Mouse (Mus musculus): ENCODE data around the gene Ugt1a1.
"Not testable (repeated sequence)": the region's sequence is repeated elsewhere in the genome, so short reads cannot be mapped to it uniquely, and the experiment has no call there.

The Ugt1a1 gene

GRCm38 (mm10) chr1:88211812-88212211 lies at the start of gene Ugt1a1:
Gene Ugt1a1, plus strand, starts transcription at chr1:88211959.
- no peak for DNase-seq (ENCODE audit: low spot score)

- DNase-seq (ENCODE audit: low spot score), result no peak
These were observed 46.0 kb upstream of the Ugt1a1 start, which contains the start of gene Ugt1a5 for GRCm38 (mm10) chr1:88165711-88166110. Gene Ugt1a5, plus strand, starts transcription at chr1:88166012.

GRCm38 (mm10) chr1:88172190-88172589 lies 39.6 kb upstream of the Ugt1a1 start:
- DNase-seq (ENCODE audit: low spot score), result not testable (repeated sequence)

DNA sequence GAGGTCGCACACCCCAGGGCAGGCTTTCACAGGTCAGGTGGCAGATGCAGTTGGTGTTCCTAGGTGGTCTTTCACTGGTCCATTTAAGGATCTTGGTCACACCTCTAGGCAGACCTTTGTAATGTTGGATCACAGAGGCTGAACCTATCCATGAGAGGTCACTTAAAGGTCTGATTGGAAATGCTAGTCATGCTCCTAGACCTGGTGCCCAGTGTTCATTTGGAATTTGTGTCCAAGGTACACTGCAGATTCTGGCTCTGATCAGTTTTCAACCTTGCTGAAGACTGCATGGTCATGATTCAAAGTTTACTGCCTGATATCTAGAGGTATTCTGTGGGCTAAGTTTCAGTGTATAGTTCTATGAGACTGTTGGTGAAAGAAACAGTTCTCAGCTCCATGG lies 32.1 kb upstream of the Ugt1a1 start:
- no peak for DNase-seq (ENCODE audit: low spot score)

GRCm38 (mm10) chr1:88186325-88186935 lies 25.3 kb upstream of the Ugt1a1 start:
- DNase-seq (ENCODE audit: low spot score), result no peak

- no peak for DNase-seq (ENCODE audit: low spot score)
These were observed 19.6 kb upstream of the Ugt1a1 start for GRCm38 (mm10) chr1:88192136-88192535.

- DNase-seq (ENCODE audit: low spot score), result no peak
These were observed 16.1 kb upstream of the Ugt1a1 start for GRCm38 (mm10) chr1:88195687-88196086.

GRCm38 (mm10) chr1:88197443-88197842 lies 14.3 kb upstream of the Ugt1a1 start:
- DNase-seq (ENCODE audit: low spot score), result no peak

GRCm38 (mm10) chr1:88199996-88200395 lies 11.8 kb upstream of the Ugt1a1 start:
- no peak for DNase-seq (ENCODE audit: low spot score)

GRCm38 (mm10) chr1:88200456-88200855 lies 11.3 kb upstream of the Ugt1a1 start, which contains the start of gene Ugt1a2:
Gene Ugt1a2, plus strand, starts transcription at chr1:88200601.
- no peak for DNase-seq (ENCODE audit: low spot score)

DNA sequence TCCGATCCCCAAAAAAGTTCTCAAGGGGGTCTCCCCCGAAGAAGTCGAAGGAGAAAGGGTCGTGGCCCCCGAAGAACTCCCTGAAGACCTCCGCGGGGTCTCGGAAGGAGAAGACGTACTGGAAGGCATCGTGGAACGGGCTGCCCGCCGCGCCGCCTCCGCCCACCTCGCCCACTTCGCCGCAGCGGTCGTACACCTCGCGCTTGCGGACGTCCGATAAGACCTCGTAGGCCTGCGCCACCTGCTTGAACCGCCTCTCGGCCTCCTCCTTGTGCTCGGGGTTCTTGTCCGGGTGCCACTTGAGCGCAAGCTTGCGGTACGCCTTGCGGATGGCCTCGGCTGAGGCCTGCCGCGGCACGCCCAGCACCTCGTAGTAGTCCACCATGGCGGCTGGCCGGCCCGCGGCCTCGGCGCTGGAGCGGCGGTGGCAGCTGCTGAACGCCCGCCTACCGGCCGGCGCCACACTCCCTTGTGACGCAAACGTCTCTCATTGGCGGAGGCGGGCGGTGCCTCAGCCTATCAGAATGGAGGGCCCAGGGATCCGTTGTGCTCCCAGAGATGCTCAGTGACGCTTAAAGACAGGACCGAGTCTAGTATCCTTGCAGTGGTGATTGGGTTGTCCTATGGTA lies 6.4 kb upstream of the Ugt1a1 start, which contains the start of gene Dnajb3:
Gene Dnajb3 (minus strand): TSS at position 489 of the 629 bp plus-strand sequence.
- no peak for DNase-seq (ENCODE audit: low spot score)

DNA sequence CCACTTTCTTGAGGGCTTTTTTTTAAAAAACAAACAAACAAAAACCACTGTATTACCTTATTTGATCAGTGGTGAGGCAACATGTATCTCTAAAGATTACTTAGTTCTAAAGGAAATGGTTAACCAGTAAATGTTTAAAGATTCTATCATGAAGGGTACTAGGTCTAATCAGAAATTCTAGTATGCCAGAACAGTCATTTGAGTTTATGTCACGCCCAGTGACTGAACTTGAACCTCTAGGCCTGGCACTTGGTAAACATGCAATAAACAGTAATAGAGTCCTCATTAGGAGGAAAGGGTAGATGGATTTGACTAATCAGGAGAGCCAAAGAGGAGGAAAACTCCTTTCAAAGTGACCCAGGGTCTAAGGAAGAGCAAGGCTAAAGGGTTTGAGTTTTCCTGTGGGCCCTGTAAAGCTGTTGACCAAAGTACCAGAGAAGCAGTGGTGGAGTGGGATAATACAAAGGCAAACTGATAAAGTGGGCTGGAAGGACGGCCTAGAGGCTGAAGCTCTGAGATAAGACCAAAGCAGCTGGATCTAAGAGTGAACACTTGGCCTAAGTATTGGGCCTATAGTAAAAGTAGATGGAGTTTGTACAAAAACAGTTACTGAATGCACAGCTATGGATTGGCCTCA lies 4.8 kb upstream of the Ugt1a1 start:
- no peak for DNase-seq (ENCODE audit: low spot score)

GRCm38 (mm10) chr1:88212341-88213045 lies 734 bp downstream of the Ugt1a1 start:
- no peak for DNase-seq (ENCODE audit: low spot score)

DNA sequence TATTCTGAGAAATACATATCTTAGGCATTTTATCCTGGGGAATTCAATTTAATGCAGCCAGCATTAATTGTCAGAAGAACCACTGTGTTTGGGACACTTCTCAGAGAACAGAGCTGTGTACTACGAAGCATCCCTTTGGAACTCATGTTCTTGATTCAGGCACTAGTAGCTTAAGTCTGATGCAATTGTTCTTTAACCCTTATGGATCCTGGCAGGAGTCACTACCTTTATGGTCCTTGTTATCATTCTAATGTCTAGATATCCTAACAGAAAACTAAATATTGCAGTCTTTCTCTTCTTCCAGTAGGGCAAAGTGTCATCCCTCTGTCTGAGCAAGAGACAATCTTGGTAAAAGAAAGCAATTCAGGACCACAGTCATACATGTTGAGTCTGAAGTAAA lies 1.3 kb downstream of the Ugt1a1 start:
- no peak for DNase-seq (ENCODE audit: low spot score)

GRCm38 (mm10) chr1:88213766-88214461 lies 2.2 kb downstream of the Ugt1a1 start:
- DNase-seq (ENCODE audit: low spot score), result no peak

GRCm38 (mm10) chr1:88214462-88214952 lies 2.7 kb downstream of the Ugt1a1 start:
- no peak for DNase-seq (ENCODE audit: low spot score)

- no peak for DNase-seq (ENCODE audit: low spot score)
These were observed 4.0 kb downstream of the Ugt1a1 start for GRCm38 (mm10) chr1:88215466-88216380.

DNA sequence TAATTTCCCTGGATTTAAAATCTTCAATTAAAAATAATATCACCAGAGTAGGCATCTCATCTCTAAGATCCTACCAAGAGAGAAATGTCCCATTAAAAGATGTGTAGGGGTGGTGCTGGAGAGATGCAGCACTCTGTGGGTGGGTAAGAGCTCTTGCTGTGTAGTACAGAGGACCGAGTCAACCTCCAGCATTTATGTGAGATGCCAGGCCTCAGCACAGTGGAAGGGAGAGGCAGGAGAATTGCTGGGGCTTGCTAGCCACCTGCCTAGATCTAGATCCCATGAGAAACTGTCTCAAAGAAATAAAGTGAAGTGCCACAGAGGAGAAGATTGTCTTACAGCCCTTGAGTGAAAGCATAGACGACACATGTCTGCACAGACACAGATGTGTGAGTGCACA lies 4.8 kb downstream of the Ugt1a1 start:
- DNase-seq (ENCODE audit: low spot score), result no peak

GRCm38 (mm10) chr1:88217144-88217543 lies 5.4 kb downstream of the Ugt1a1 start:
- no peak for DNase-seq (ENCODE audit: low spot score)

DNA sequence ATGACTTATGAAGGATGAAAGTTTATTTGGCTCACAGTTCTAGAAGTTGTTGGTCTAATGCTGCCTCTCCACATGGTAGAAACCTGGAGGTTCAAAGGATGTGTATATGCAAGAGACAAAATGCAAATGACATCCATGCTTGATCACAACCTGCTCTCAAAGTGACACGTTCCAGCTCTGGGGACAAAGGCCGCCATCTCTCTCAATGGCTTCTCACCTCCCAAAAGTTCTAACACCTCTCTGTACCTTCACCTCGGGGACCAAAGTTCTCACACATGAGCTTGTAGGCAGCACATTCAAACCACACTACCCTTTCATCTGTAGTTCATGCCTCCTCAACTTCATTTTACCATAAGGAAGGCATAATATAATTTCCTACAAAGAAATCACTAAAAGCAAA lies 5.8 kb downstream of the Ugt1a1 start:
- no peak for DNase-seq (ENCODE audit: low spot score)

GRCm38 (mm10) chr1:88218051-88218450 lies 6.3 kb downstream of the Ugt1a1 start:
- no peak for DNase-seq (ENCODE audit: low spot score)

Measured in ovary, postnatal 14 days (tissue).